8 mouse cellular contexts compared by ENCODE assay signal in genomic region chr11:117108595-117108994, GRCm38 (mm10). TPM values are rescaled to one million over a fixed set of nuclear protein-coding genes. Genes with fewer than 3 reads are reported as not detected.
DNase-seq lines count a peak whose midpoint lies in the region; ATAC-seq lines count a peak whose summit lies in the region.

No protein-coding gene starts in this region.

- ATAC-seq in hindbrain, embryonic 13.5 days (ENCODE audit: low FRiP score): no peak
- ATAC-seq in embryonic facial prominence, embryonic 13.5 days (ENCODE audit: insufficient number of reproducible peaks, insufficient read depth, low FRiP score, low TSS enrichment, low read depth): no peak
- ATAC-seq in lung, embryonic 15.5 days (ENCODE audit: borderline replicate concordance, extremely low read depth, low FRiP score, low TSS enrichment): no peak; the same call in 1 of the 2 replicates

- no peak overlapping the region for H3K9ac ChIP-seq in hindbrain, embryonic 13.5 days
- H3K9ac ChIP-seq in embryonic facial prominence, embryonic 13.5 days: no peak overlapping the region; the same call in 1 of the 2 replicates
- 0 out of 2 replicates have a peak overlapping the region, but pooled peaks have one; percentile 2 for H3K9ac ChIP-seq in lung, embryonic 15.5 days

- peak overlapping the region; percentile 35; the same call in 1 of the 2 replicates for H3K27ac ChIP-seq in hindbrain, embryonic 10.5 days
- H3K27ac ChIP-seq in hindbrain, embryonic 13.5 days: no peak overlapping the region
- H3K27ac ChIP-seq in embryonic facial prominence, embryonic 13.5 days: peak overlapping the region; percentile 71
- peak overlapping the region; percentile 48 for H3K27ac ChIP-seq in lung, embryonic 15.5 days

- intact Hi-C loops in heart, postnatal 14 days (cut with DNase I): no loop called here

- H3K36me3 ChIP-seq in hindbrain, embryonic 10.5 days: no peaks in the 10 kb centered on the region
- no peaks in the 10 kb centered on the region for H3K36me3 ChIP-seq in hindbrain, embryonic 13.5 days
- no peaks in the 10 kb centered on the region for H3K36me3 ChIP-seq in embryonic facial prominence, embryonic 13.5 days
- H3K36me3 ChIP-seq in lung, embryonic 15.5 days: no peaks in the 10 kb centered on the region

- no peaks in the 10 kb centered on the region for H3K27me3 ChIP-seq in hindbrain, embryonic 10.5 days (ENCODE audit: insufficient read depth, poor library complexity, severe bottlenecking)
- no peaks in the 10 kb centered on the region for H3K27me3 ChIP-seq in hindbrain, embryonic 13.5 days
- H3K27me3 ChIP-seq in embryonic facial prominence, embryonic 13.5 days: no peaks in the 10 kb centered on the region
- no peaks in the 10 kb centered on the region for H3K27me3 ChIP-seq in lung, embryonic 15.5 days

- H3K4me1 ChIP-seq in hindbrain, embryonic 10.5 days (replicated peaks): peaks cover 31% of the 10 kb centered on the region
- H3K4me1 ChIP-seq in hindbrain, embryonic 13.5 days (replicated peaks): peaks cover 16% of the 10 kb centered on the region
- H3K4me1 ChIP-seq in embryonic facial prominence, embryonic 13.5 days: peaks cover 36% of the 10 kb centered on the region
- peaks cover 41% of the 10 kb centered on the region for H3K4me1 ChIP-seq in lung, embryonic 15.5 days

- WGBS in hindbrain, embryonic 10.5 days: 89% methylated on average over 9 of the region's 9 CpGs
- 80% methylated on average over 9 of the region's 9 CpGs for WGBS in hindbrain, embryonic 13.5 days
- 44% methylated on average over 9 of the region's 9 CpGs for WGBS in embryonic facial prominence, embryonic 13.5 days
- WGBS in lung, embryonic 15.5 days: 20% methylated on average over 9 of the region's 9 CpGs

- no peak overlapping the region for H3K4me2 ChIP-seq in hindbrain, embryonic 13.5 days
- H3K4me2 ChIP-seq in embryonic facial prominence, embryonic 13.5 days: 0 out of 2 replicates have a peak overlapping the region, but pooled peaks have one; percentile 2
- peak overlapping the region; percentile 12; the same call in 1 of the 2 replicates for H3K4me2 ChIP-seq in lung, embryonic 15.5 days

- H3K9me3 ChIP-seq in hindbrain, embryonic 10.5 days: 0 out of 2 replicates have a peak, but pooled peaks cover 2% of the 10 kb centered on the region
- no peaks in the 10 kb centered on the region for H3K9me3 ChIP-seq in hindbrain, embryonic 13.5 days
- no peaks in the 10 kb centered on the region for H3K9me3 ChIP-seq in embryonic facial prominence, embryonic 13.5 days
- H3K9me3 ChIP-seq in lung, embryonic 15.5 days: no peaks in the 10 kb centered on the region

- DNase-seq in hindbrain, embryonic 10.5 days (ENCODE audit: low spot score): no peak
- peak; percentile 83 for DNase-seq in Muller cell, postnatal 12 days (ENCODE audit: inconsistent ontology term)
- peak; percentile 86 to 87 for DNase-seq in heart, postnatal 14 days
- DNase-seq in T-cell, adult 2 months (ENCODE audit: low spot score): no peak
- no peak for DNase-seq in frontal cortex, postnatal 14 days (ENCODE audit: low spot score in 2 of 2)

- H3K4me3 ChIP-seq in hindbrain, embryonic 10.5 days: no peak overlapping the region
- no peak overlapping the region for H3K4me3 ChIP-seq in hindbrain, embryonic 13.5 days
- H3K4me3 ChIP-seq in embryonic facial prominence, embryonic 13.5 days: no peak overlapping the region
- H3K4me3 ChIP-seq in lung, embryonic 15.5 days: no peak overlapping the region

RNA-seq across cellular contexts. Expression of gene Sec14l1, which starts 6.4 kb away (rescaled TPM):
- polyA plus RNA-seq in hindbrain, embryonic 10.5 days (2016; fragmentation: Nextera tagmentation; extraction: Ambion mirVana): 57.0 and 58.2 TPM in 2 replicates
- 63.3 and 65.9 TPM in 2 replicates for polyA plus RNA-seq in hindbrain, embryonic 13.5 days (2015; fragmentation: Nextera tagmentation; extraction: Ambion mirVana)
- polyA plus RNA-seq in embryonic facial prominence, embryonic 13.5 days (2015; fragmentation: Nextera tagmentation; extraction: Ambion mirVana): 44.3 and 47.3 TPM in 2 replicates
- total RNA-seq in heart, postnatal 14 days (2021): 10 to 100 TPM; 89.1 to 92.0 TPM
- 68.9 and 73.9 TPM in 2 replicates for polyA plus RNA-seq in lung, embryonic 15.5 days (2015; fragmentation: Nextera tagmentation; extraction: Ambion mirVana)

Comparison
In these comparisons a context has a peak if more than half of its experiments do, and no peak if none do; other contexts are left out.
1. DNase-seq: peak in Muller cell, postnatal 12 days (single experiment) and heart, postnatal 14 days (2 of 2); none in hindbrain, embryonic 10.5 days (single experiment), T-cell, adult 2 months (single experiment) and frontal cortex, postnatal 14 days (0 of 2).